Mouse (Mus musculus) forebrain, embryonic 14.5 days (tissue): ENCODE measurements around the gene Ces1c. TPM values are rescaled to one million over a fixed set of nuclear protein-coding genes. Genes with fewer than 3 reads are reported as not detected.

ENCODE experiments used
- ATAC-seq: fragments of 200-750 bp; cut with Nextera tagmentation; 2 replicates; pipeline ENCODE4 v1.8.0; 2017; ENCODE audit warnings: mild to moderate bottlenecking, moderate library complexity
- DNase-seq: peaks from one replicate; pipeline ENCODE4 v3.0.0-alpha.2; 2015; ENCODE audit warnings: low spot score
- H3K27ac ChIP-seq: fragments of 300-500 bp; sonication (generic); 2 replicates; pipeline ENCODE4 v1.5.1; 2014; ENCODE audit warnings: low read depth, mild to moderate bottlenecking, control low read depth, low read length, moderate library complexity
- H3K27me3 ChIP-seq: fragments of 300-500 bp; sonication (generic); replicated peaks from 2 replicates; pipeline ENCODE4 v1.6.1; 2014; ENCODE audit warnings: low read length, control low read depth, mixed read lengths; ENCODE audit not compliant: control insufficient read depth, insufficient read depth
- H3K36me3 ChIP-seq: fragments of 300-500 bp; sonication (generic); 2 replicates; pipeline ENCODE4 v1.6.1; 2014; ENCODE audit warnings: low read length, control low read depth; ENCODE audit not compliant: control insufficient read depth, insufficient read depth
- H3K4me1 ChIP-seq: fragments of 300-500 bp; sonication (generic); 2 replicates; pipeline ENCODE4 v1.6.1; 2014; ENCODE audit warnings: antibody characterized with exemption, low read length, control low read depth; ENCODE audit not compliant: control insufficient read depth, insufficient read depth
- H3K4me2 ChIP-seq: fragments of 300-500 bp; sonication (generic); 2 replicates; pipeline ENCODE4 v1.6.1; 2014; ENCODE audit warnings: mild to moderate bottlenecking, control low read depth, low read length
- H3K4me3 ChIP-seq: fragments of 300-500 bp; sonication (generic); 2 replicates; pipeline ENCODE4 v1.5.1; 2014; ENCODE audit warnings: low read depth, low read length, control low read depth
- H3K9ac ChIP-seq: fragments of 300-500 bp; sonication (generic); 2 replicates; pipeline ENCODE4 v1.6.1; 2014; ENCODE audit warnings: mild to moderate bottlenecking, low read length, control low read depth, moderate library complexity
- H3K9me3 ChIP-seq: fragments of 300-500 bp; sonication (generic); replicated peaks from 2 replicates; pipeline ENCODE4 v1.6.1; 2016; ENCODE audit warnings: low read length, control low read depth, mixed read lengths; ENCODE audit not compliant: control insufficient read depth
- WGBS: fragments of 180-500 bp; shearing (Covaris S2); extraction: QIAGEN DNeasy Blood & Tissue Kit; methylation state at CpG from one replicate; pipeline ENCODE4 v1.1.7; 2014; 5-methylcytosine and 5-hydroxymethylcytosine counted together
- polyA plus RNA-seq: library from polyadenylated mRNA; unstranded; fragments of >200 nt; fragmentation: Nextera tagmentation; extraction: Ambion mirVana; gene quantifications from 2 replicates; pipeline ENCODE4 v1.2.1, GENCODE M21; 2014

The Ces1c gene
- polyA plus RNA-seq, 1 experiment from 2014 or later = not detected

GRCm38 (mm10) chr8:93063416-93064117 lies 67.5 kb downstream of the Ces1c start:
- Histone ChIP-seq H3K36me3 (no peaks in the 10 kb centered on the region), H3K27ac (no peak overlapping the region), H3K4me1 (no peaks in the 10 kb centered on the region), H3K9me3 (no peaks in the 10 kb centered on the region), H3K4me3 (no peak overlapping the region), H3K9ac (no peak overlapping the region), H3K27me3 (no peaks in the 10 kb centered on the region), H3K4me2 (no peak overlapping the region)
- WGBS = 72% methylated on average over 3 of the region's 3 CpGs
- DNase-seq (no peak), ATAC-seq (no peak)

DNA sequence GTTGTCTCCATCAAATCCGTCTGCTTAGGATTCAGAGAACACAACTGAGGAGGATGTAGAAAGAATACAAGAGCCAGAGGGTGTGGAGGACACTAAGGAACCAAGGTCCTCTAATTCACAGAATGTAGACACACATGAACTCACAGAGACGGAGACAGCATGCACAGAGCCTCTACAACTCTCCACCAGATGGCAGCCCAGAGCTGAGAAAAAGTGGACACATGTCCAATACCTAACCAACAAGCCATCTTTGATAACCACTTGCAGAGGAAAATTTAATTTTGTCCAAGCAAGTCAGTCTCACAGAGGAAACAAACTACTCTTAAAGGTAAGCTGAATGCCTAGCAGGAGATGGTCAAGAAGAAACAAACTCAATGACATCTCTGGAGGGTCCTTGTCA lies 71.9 kb downstream of the Ces1c start:
- no peaks in the 10 kb centered on the region for H3K4me1 ChIP-seq
- DNase-seq (peak; percentile 79), ATAC-seq (no peak)
- 23% methylated on average over 2 of the region's 2 CpGs for WGBS
- H3K27ac ChIP-seq = no peak overlapping the region
- H3K4me3 ChIP-seq = no peak overlapping the region
- H3K27me3 ChIP-seq = no peaks in the 10 kb centered on the region
- H3K4me2 ChIP-seq = no peak overlapping the region
- H3K9me3 ChIP-seq = no peaks in the 10 kb centered on the region
- H3K36me3 ChIP-seq = no peaks in the 10 kb centered on the region
- H3K9ac ChIP-seq = no peak overlapping the region

GRCm38 (mm10) chr8:93055238-93055637 lies 75.8 kb downstream of the Ces1c start:
- no peak overlapping the region for H3K4me2 ChIP-seq
- no peak for DNase-seq
- H3K36me3 ChIP-seq = no peaks in the 10 kb centered on the region
- 59% methylated on average over 2 of the region's 2 CpGs for whole genome bisulfite sequencing
- ATAC-seq = no peak
- no peak overlapping the region for H3K4me3 ChIP-seq
- H3K9ac ChIP-seq = no peak overlapping the region
- no peak overlapping the region for H3K27ac ChIP-seq
- H3K9me3 ChIP-seq = no peaks in the 10 kb centered on the region
- no peaks in the 10 kb centered on the region for H3K4me1 ChIP-seq
- H3K27me3 ChIP-seq = no peaks in the 10 kb centered on the region

Other genes with a start within 250 kb of the Ces1c start
- not detected in 2 replicates for gene Capns2, start 229.9 kb downstream of the Ces1c start, polyA plus RNA-seq
- not detected in 2 replicates for gene Slc6a2, start 171.2 kb downstream of the Ces1c start, polyA plus RNA-seq
- not detected in 2 replicates for gene Ces1a, start 83.1 kb downstream of the Ces1c start, polyA plus RNA-seq
- gene Ces1b, start 51.3 kb downstream of the Ces1c start, polyA plus RNA-seq = not detected in 2 replicates
- gene Ces1d, start 66.6 kb upstream of the Ces1c start, polyA plus RNA-seq = not detected in 2 replicates
- not detected in 2 replicates for gene Ces1e, start 98.3 kb upstream of the Ces1c start, polyA plus RNA-seq
- not detected in 2 replicates for gene Ces1f, start 148.5 kb upstream of the Ces1c start, polyA plus RNA-seq
- gene Ces1g, start 206.0 kb upstream of the Ces1c start, polyA plus RNA-seq = not detected in 2 replicates
- not detected in 2 replicates for gene Ces1h, start 248.4 kb upstream of the Ces1c start, polyA plus RNA-seq